Mouse (Mus musculus) midbrain, embryonic 16.5 days (tissue): ENCODE data around the gene Trpc2. TPM values are rescaled to one million over a fixed set of nuclear protein-coding genes. Genes with fewer than 3 reads are reported as not detected.

Experiments used
- ATAC-seq: fragments of 200-750 bp; cut with Nextera tagmentation; 2 replicates; pipeline ENCODE4 v1.8.0; 2017; ENCODE audit warnings: moderate TSS enrichment
- H3K27ac ChIP-seq: fragments of 300-500 bp; sonication (generic); 2 replicates; pipeline ENCODE4 v1.5.1; 2014; ENCODE audit warnings: mild to moderate bottlenecking, low read length, mixed read lengths
- H3K27me3 ChIP-seq: fragments of 300-500 bp; sonication (generic); 2 replicates; pipeline ENCODE4 v1.6.1; 2014; ENCODE audit warnings: low read depth, low read length, mixed read lengths; ENCODE audit not compliant: control insufficient read depth, insufficient read depth
- H3K36me3 ChIP-seq: fragments of 300-500 bp; sonication (generic); 2 replicates; pipeline ENCODE4 v1.6.1; 2014; ENCODE audit warnings: mild to moderate bottlenecking, low read length, moderate library complexity, mixed read lengths; ENCODE audit not compliant: control insufficient read depth, insufficient read depth
- H3K4me1 ChIP-seq: fragments of 300-500 bp; sonication (generic); 2 replicates; pipeline ENCODE4 v1.6.1; 2014; ENCODE audit warnings: mild to moderate bottlenecking, low read length, mixed read lengths; ENCODE audit not compliant: control insufficient read depth, insufficient read depth
- H3K4me2 ChIP-seq: fragments of 300-500 bp; sonication (generic); 2 replicates; pipeline ENCODE4 v1.6.1; 2014; ENCODE audit warnings: mild to moderate bottlenecking, low read length, mixed read lengths
- H3K4me3 ChIP-seq: fragments of 300-500 bp; sonication (generic); 2 replicates; pipeline ENCODE4 v1.5.1; 2014; ENCODE audit warnings: low read depth, mild to moderate bottlenecking, low read length, moderate library complexity, mixed read lengths
- H3K9ac ChIP-seq: fragments of 300-500 bp; sonication (generic); 2 replicates; pipeline ENCODE4 v1.6.1; 2014; ENCODE audit warnings: low read depth, low read length, mixed read lengths
- H3K9me3 ChIP-seq: fragments of 300-500 bp; sonication (generic); replicated peaks from 2 replicates; pipeline ENCODE4 v1.6.1; 2014; ENCODE audit warnings: mild to moderate bottlenecking, low read length, mixed read lengths; ENCODE audit not compliant: control insufficient read depth, poor library complexity, severe bottlenecking
- WGBS: fragments of 180-500 bp; shearing (Covaris S2); extraction: QIAGEN DNeasy Blood & Tissue Kit; methylation state at CpG from one replicate; pipeline ENCODE4 v1.1.7; 2014; 5-methylcytosine and 5-hydroxymethylcytosine counted together
- polyA plus RNA-seq: library from polyadenylated mRNA; unstranded; fragments of >200 nt; fragmentation: Nextera tagmentation; extraction: Ambion mirVana; gene quantifications from 2 replicates; pipeline ENCODE4 v1.2.1, GENCODE M21; 2015

The Trpc2 gene
- polyA plus RNA-seq, 1 experiment from 2014 or later = not detected

DNA sequence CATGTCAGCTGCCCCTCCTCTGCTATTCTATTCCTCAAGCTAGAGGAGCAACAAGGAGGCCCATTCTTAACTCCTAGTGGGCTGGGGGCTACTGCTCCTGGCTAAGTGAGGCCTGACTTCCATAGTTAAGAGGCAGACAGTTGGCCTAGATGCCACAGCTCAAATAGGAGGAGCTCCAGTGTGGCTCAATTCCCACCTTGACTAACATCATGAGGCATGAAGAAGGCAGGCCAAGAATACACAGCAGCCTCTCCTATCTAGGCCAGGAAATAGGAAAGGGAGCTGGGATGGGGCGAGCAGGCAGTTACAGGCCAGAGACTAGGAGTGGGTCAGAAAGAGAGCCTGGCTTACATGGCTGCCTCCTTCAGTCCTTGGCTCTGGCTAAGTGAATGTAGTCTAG is 25.3 kb downstream of the Trpc2 start:
- 78% methylated on average over 1 of the region's 1 CpGs for WGBS
- Histone ChIP-seq H3K36me3 (no peaks in the 10 kb centered on the region), H3K4me1 (no peaks in the 10 kb centered on the region), H3K4me2 (no peak overlapping the region), H3K27me3 (no peaks in the 10 kb centered on the region), H3K9me3 (no peaks in the 10 kb centered on the region), H3K27ac (no peak overlapping the region), H3K4me3 (no peak overlapping the region), H3K9ac (no peak overlapping the region)
- no peak for ATAC-seq

DNA sequence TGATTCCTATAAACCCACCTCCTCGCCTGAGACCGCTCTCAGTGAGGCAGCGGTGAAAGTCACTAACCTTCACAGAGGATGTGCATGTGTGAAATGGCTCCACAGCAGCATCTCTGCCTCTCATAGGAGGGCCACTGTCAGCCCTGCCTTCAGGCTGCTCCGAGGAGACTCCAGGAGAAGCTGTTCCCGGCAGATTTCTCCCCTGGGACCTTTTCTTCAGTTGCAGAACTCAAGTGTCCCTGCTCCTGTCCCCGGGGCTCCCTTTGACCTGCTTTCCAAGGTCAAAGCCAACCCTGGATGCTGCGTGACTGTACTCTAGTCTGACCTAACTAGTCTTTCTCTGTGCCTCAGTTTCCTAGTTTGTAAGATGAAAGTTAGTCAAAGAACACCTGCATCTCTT is 26.3 kb downstream of the Trpc2 start, which contains the start of gene Art5:
TSS of gene Art5 (minus strand) at position 319 of the 400 bp plus-strand sequence.
- H3K4me1 ChIP-seq = no peaks in the 10 kb centered on the region
- H3K27ac ChIP-seq = no peak within 1 kb of the TSS
- no peak within 1 kb of the TSS for H3K4me3 ChIP-seq
- no peak for ATAC-seq
- no peak within 1 kb of the TSS for H3K9ac ChIP-seq
- 75% methylated on average over 7 of the region's 7 CpGs for WGBS
- H3K4me2 ChIP-seq = no peak within 1 kb of the TSS
- no peaks in the 10 kb centered on the region for H3K9me3 ChIP-seq
- no peaks in the 10 kb centered on the region for H3K27me3 ChIP-seq
- H3K36me3 ChIP-seq = no peaks in the 10 kb centered on the region

DNA sequence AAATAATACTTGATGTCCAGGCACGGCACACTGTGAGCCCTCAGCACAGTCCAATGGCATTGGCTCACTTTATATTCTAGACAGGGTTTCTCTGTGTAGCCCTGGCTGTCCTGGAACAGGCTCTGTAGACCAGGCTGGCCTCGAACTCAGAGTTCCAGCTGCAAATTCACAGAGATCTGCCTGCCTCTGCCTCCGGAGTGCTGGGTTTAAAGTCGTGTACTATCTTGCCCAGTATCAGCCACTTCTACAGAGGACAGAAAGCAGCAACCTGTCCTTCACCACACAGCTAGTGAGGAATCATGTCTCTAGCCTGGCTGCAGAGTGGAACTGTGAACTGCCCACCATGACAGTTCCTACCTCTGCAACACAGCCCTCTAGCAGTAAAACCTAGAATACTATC is 26.8 kb downstream of the Trpc2 start:
- ATAC-seq = no peak
- H3K27ac ChIP-seq = no peak overlapping the region
- H3K4me3 ChIP-seq = no peak overlapping the region
- H3K4me1 ChIP-seq = no peaks in the 10 kb centered on the region
- no peak overlapping the region for H3K9ac ChIP-seq
- whole genome bisulfite sequencing = 89% methylated on average over 4 of the region's 4 CpGs
- H3K36me3 ChIP-seq = no peaks in the 10 kb centered on the region
- H3K27me3 ChIP-seq = no peaks in the 10 kb centered on the region
- no peak overlapping the region for H3K4me2 ChIP-seq
- H3K9me3 ChIP-seq = no peaks in the 10 kb centered on the region

DNA sequence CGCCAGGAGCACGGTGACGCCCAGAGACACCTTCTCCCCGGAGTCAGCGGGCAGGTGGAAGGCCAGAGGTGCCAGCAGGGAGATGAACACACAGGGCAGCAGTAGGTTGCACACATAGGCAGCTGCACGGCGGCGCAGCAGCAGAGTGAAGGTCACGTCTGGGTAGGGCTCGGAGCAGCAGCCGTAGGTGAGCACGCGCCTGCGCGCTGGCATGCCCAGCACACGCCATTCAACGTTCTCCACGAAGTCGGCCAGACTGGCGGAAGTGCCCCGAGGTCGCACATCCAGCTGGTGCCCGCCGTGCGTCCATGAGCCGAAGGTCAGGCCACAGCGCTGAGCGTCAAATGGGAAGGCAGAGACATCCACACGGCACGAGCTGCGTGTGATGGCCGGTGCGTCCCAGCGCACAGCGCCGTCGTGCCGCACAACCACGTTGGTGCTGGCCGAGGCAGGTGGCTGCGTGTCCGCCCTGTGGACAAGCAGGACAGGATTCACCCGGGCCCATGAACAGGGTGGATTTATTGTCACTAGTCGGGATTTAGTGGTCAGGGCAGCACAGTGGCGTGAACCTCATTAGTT is 30.3 kb downstream of the Trpc2 start:
- H3K9ac ChIP-seq = no peak overlapping the region
- ATAC-seq = no peak
- H3K27ac ChIP-seq = no peak overlapping the region
- H3K9me3 ChIP-seq = no peaks in the 10 kb centered on the region
- H3K4me3 ChIP-seq = no peak overlapping the region
- 79% methylated on average over 45 of the region's 45 CpGs for WGBS
- no peak overlapping the region for H3K4me2 ChIP-seq
- no peaks in the 10 kb centered on the region for H3K4me1 ChIP-seq
- H3K27me3 ChIP-seq = no peaks in the 10 kb centered on the region
- H3K36me3 ChIP-seq = peaks cover 2% of the 10 kb centered on the region; the same call in 1 of the 2 replicates

DNA sequence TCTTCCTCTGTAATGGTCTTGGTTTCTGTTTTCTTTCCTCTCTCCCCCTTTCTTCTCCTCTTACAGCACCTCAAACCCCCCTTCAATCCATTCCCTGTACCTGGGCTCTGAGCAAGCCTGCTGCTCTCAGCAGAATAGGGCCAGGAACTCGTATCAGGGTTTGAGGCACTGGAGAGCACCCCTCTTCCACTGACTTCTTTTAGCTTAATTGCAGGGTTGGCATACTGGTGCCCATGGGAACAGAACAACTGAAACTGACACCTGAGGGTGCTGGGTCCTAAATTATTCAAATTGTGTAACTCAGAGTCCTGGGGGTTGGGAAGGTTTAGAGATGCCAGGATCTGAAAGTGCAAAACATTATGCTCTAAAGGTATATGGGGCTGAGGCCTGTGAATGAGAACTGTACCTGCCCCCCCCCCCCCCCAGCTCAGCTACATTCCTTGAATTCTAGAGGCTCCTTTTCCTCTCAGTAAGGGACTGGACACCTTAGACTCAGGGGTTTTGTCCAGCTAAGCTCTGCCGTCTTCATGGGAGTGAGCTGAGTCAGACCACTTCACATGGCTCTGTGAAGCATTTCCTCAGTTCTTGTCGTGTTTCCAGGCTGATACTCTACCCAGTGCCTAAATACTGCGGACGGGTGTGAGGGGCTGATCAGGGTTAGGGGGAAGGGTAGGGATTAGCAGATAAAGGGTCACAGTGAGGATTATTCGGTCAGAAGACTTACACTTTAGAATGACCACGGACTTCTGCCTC is 33.8 kb downstream of the Trpc2 start, which contains the start of gene Chrna10:
TSS of gene Chrna10 (minus strand) at position 250 of the 753 bp plus-strand sequence.
- no peaks in the 10 kb centered on the region for H3K27me3 ChIP-seq
- no peaks in the 10 kb centered on the region for H3K4me1 ChIP-seq
- H3K36me3 ChIP-seq = peaks cover 29% of the 10 kb centered on the region
- H3K9me3 ChIP-seq = no peaks in the 10 kb centered on the region
- no peak within 1 kb of the TSS for H3K27ac ChIP-seq
- 40% methylated on average over 7 of the region's 7 CpGs for WGBS
- H3K4me2 ChIP-seq = no peak within 1 kb of the TSS
- no peak for ATAC-seq
- no peak within 1 kb of the TSS for H3K4me3 ChIP-seq
- H3K9ac ChIP-seq = no peak within 1 kb of the TSS

DNA sequence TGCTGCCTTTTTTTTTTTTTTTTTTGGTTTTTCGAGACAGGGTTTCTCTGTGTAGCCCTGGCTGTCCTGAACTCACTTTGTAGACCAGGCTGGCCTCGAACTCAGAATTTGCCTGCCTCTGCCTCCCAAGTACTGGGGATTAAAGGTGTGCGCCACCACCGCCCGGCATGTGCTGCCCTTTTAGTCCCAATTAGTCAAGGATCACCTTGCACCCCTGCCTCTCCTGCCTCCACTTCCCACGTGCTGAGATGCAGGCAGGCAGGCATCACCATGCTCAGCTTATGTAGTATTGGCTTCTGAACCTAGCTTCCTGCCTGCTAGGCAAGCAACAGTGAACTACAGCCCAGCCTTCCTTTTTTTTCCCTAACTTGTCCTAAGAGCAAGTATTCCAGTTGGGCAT is 34.5 kb downstream of the Trpc2 start:
- WGBS = 73% methylated on average over 6 of the region's 6 CpGs

DNA sequence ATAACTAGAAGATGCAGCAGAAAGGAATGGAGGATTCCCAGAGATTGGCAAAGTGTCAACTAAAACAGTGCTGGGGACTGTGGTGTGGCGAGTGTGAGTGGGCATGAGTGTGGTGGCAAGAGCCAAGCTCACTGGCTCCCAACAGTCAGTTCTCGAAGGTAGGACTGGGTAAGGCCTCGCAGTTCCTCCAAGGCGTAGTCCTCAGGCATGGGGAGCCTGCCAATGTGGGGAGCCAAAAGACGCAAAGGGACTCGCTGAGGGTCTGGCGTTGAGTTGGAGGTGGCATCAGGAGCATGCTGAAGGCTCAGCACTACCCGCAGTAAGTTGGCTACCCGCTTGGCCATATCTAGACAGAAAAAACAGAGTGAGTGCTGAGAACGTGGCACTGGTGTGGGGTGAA is 37.4 kb downstream of the Trpc2 start:
- H3K9me3 ChIP-seq = no peaks in the 10 kb centered on the region
- WGBS = 95% methylated on average over 10 of the region's 10 CpGs
- peaks cover 57% of the 10 kb centered on the region for H3K36me3 ChIP-seq
- no peak overlapping the region for H3K9ac ChIP-seq
- no peak overlapping the region for H3K4me2 ChIP-seq
- H3K4me3 ChIP-seq = no peak overlapping the region
- no peaks in the 10 kb centered on the region for H3K4me1 ChIP-seq
- no peaks in the 10 kb centered on the region for H3K27me3 ChIP-seq
- H3K27ac ChIP-seq = no peak overlapping the region
- ATAC-seq = no peak

More for the DNA sequence above, 34.5 kb downstream of the Trpc2 start:
- H3K27me3 ChIP-seq = no peaks in the 10 kb centered on the region
- no peaks in the 10 kb centered on the region for H3K4me1 ChIP-seq
- H3K9ac ChIP-seq = no peak overlapping the region
- no peak overlapping the region for H3K27ac ChIP-seq
- no peak overlapping the region for H3K4me3 ChIP-seq
- no peak for ATAC-seq
- no peak overlapping the region for H3K4me2 ChIP-seq
- H3K9me3 ChIP-seq = no peaks in the 10 kb centered on the region
- H3K36me3 ChIP-seq = peaks cover 34% of the 10 kb centered on the region

DNA sequence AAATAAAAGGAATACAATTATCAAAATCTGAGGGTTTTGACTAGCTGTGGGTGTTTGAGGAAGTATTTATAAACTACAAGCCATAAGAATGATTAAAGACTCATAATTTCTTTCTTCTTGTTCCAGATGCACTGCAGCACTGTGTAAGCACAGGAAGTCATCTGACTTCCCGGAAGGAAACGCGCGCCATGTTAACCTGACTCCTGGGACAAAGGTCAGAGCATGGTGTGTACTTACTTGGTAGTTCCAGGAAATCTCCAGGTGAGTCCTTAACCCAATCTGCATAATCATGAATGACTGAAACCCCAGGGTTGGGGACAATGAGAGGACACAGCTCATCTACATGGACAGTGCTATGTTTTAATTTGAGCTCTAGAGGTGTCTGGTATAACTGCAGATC is 49.5 kb downstream of the Trpc2 start:
- no peaks in the 10 kb centered on the region for H3K4me1 ChIP-seq
- WGBS = 100% methylated on average over 4 of the region's 4 CpGs
- ATAC-seq = no peak

DNA sequence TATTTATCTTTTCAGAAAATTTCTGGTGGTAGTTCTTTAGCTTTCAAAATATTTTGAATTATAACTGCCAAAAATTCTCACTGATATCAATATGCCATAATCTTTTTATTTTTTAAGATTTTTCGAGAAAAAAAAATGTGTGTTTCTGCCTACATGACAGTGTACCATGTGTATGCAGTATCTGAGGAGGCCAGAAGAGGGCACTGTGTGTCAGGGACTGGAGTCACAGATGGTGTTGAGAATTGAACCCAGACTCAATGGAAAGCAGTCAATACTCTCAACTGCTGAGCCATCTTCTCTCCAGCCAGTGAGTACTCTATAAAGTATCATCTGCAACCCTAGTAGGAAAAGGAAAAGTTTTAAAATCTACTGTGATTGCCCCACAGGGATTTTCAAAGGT is 54.5 kb downstream of the Trpc2 start:
- H3K27ac ChIP-seq = no peak overlapping the region
- H3K9me3 ChIP-seq = no peaks in the 10 kb centered on the region
- no peak overlapping the region for H3K4me2 ChIP-seq
- no peak for ATAC-seq
- no peaks in the 10 kb centered on the region for H3K27me3 ChIP-seq
- H3K4me3 ChIP-seq = no peak overlapping the region
- peaks cover 24% of the 10 kb centered on the region for H3K36me3 ChIP-seq
- H3K4me1 ChIP-seq = no peaks in the 10 kb centered on the region
- WGBS = 88% methylated on average over 1 of the region's 1 CpGs
- H3K9ac ChIP-seq = no peak overlapping the region

More for the DNA sequence above, 49.5 kb downstream of the Trpc2 start:
- Histone ChIP-seq H3K27ac (no peak overlapping the region), H3K36me3 (peaks cover 29% of the 10 kb centered on the region), H3K9me3 (no peaks in the 10 kb centered on the region), H3K4me2 (no peak overlapping the region), H3K4me3 (no peak overlapping the region), H3K27me3 (no peaks in the 10 kb centered on the region), H3K9ac (no peak overlapping the region)
